Mouse (Mus musculus): ENCODE data around the gene Donson.

Gene Donson

GRCm38 (mm10) chr16:91688619-91689334, at the start of gene Donson:
TSS of gene Donson (minus strand) at chr16:91688770.
- peak; percentile 90 for DNase-seq (ENCODE audit: low read depth)

- DNase-seq (ENCODE audit: low read depth): no peak
These were observed 47.7 kb upstream of the Donson start for GRCm38 (mm10) chr16:91736046-91736816.

GRCm38 (mm10) chr16:91734771-91735170, 46.2 kb upstream of the Donson start:
- DNase-seq (ENCODE audit: low read depth): no peak

- peak; percentile 61 for DNase-seq (ENCODE audit: low read depth)
These were observed 44.2 kb upstream of the Donson start for GRCm38 (mm10) chr16:91732816-91733215.

GRCm38 (mm10) chr16:91730446-91730845, 41.9 kb upstream of the Donson start:
- DNase-seq (ENCODE audit: low read depth): no peak

GRCm38 (mm10) chr16:91729821-91730441, 41.4 kb upstream of the Donson start:
- peak; percentile 42 for DNase-seq (ENCODE audit: low read depth)

GRCm38 (mm10) chr16:91729066-91729482, 40.5 kb upstream of the Donson start, which contains the start of gene Itsn1:
TSS of gene Itsn1 (plus strand) at chr16:91729281.
- DNase-seq (ENCODE audit: low read depth): peak; percentile 100

GRCm38 (mm10) chr16:91728123-91729065, 39.8 kb upstream of the Donson start, which contains the start of gene Cryzl1:
TSS of gene Cryzl1 (minus strand) at chr16:91728975.
- peak; percentile 100 for DNase-seq (ENCODE audit: low read depth)

GRCm38 (mm10) chr16:91727433-91727832, 38.9 kb upstream of the Donson start:
- peak; percentile 90 for DNase-seq (ENCODE audit: low read depth)

- peak; percentile 81 for DNase-seq (ENCODE audit: low read depth)
These were observed 35.7 kb upstream of the Donson start for GRCm38 (mm10) chr16:91724247-91724646.

- DNase-seq (ENCODE audit: low read depth): no peak
These were observed 28.8 kb upstream of the Donson start for GRCm38 (mm10) chr16:91717399-91717798.

GRCm38 (mm10) chr16:91716927-91717349, 28.4 kb upstream of the Donson start:
- no peak for DNase-seq (ENCODE audit: low read depth)

- DNase-seq (ENCODE audit: low read depth): peak; percentile 73
These were observed 21.7 kb upstream of the Donson start for GRCm38 (mm10) chr16:91710241-91710640.

GRCm38 (mm10) chr16:91704603-91705340, 16.2 kb upstream of the Donson start:
- DNase-seq (ENCODE audit: low read depth): no peak

- DNase-seq (ENCODE audit: low read depth): no peak
These were observed 14.2 kb upstream of the Donson start for GRCm38 (mm10) chr16:91702771-91703188.

GRCm38 (mm10) chr16:91701908-91702307, 13.3 kb upstream of the Donson start:
- no peak for DNase-seq (ENCODE audit: low read depth)

- no peak for DNase-seq (ENCODE audit: low read depth)
These were observed 10.4 kb upstream of the Donson start for GRCm38 (mm10) chr16:91698995-91699394.

- peak; percentile 51 for DNase-seq (ENCODE audit: low read depth)
These were observed 6.7 kb upstream of the Donson start for GRCm38 (mm10) chr16:91695108-91695755.

GRCm38 (mm10) chr16:91694455-91695084, 6.0 kb upstream of the Donson start:
- DNase-seq (ENCODE audit: low read depth): peak; percentile 83

- peak; percentile 70 for DNase-seq (ENCODE audit: low read depth)
These were observed 1.2 kb upstream of the Donson start for GRCm38 (mm10) chr16:91689791-91690190.

Measured in 416B (cell line).